Mouse (Mus musculus): ENCODE data around the gene Stkld1.

Gene Stkld1

DNA sequence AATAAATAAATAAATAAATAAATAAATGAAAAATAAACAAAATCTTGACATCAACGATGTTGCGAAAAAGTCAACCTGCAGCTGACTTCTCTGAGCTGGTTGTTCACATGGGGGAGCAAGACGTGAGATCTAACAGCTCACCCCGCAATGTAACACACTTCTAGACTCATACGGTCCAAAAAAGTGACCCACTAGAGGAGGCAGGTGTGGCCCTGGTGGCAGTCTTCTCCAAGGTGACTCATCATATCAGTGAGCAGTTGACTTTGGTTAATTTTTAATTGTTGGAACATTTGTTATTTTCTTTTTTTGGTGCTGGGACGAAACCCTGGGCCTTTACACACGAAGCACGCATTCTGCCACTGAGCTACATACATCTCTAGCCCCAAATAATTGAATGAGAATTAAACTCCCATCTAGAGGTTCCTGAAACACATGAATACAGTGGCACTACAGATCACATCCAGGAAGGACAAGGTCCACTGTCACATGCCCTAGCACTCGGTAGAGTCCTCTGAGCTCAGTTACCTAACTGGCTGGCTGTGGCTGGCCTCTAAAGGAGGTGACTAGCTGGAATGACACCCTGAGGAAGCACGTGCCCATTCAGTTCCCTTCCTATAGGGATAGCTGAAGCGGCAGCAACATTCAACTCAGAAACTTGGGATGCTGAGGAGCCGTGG, 23.1 kb downstream of the Stkld1 start:
- no peak for ATAC-seq (ENCODE audit: insufficient number of reproducible peaks, low FRiP score, low TSS enrichment)

DNA sequence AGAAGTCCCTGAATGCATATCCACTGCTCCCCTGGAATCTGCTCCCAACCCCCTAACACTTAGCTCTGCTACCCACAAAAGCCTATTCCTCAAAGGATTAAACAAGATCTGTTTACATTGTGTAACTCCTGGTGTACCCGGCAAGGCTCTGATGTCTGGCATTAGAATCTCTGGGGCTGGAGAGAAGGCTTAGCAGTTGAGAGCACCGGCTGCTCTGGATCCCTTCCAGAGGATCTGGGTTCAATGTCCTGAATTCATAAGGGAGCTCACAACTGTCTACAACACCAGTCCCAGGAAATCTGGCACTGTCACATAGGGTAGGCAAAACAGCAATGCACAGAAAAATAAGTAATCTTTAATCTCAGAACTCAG, 23.6 kb downstream of the Stkld1 start:
- no peak for ATAC-seq (ENCODE audit: insufficient number of reproducible peaks, low FRiP score, low TSS enrichment)

DNA sequence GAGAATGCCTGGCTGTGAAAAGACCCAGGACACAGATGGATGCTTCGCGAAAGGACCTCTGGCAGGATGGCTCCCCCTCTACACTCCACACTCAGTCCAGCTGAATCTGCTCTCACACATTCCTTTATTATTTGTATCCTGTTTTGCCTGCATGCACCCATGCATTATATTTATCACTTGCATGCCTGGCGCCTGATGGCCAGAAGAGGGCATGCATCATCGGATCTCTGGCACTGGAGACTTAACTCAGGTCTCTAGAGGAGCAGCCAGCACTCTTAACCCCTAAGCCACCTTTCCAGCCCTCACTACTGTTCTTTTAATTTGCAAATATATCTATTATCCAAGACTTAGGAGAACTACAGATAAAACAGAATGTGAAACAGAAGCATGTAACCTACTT, 26.9 kb downstream of the Stkld1 start:
- ATAC-seq (ENCODE audit: insufficient number of reproducible peaks, low FRiP score, low TSS enrichment), result no peak

DNA sequence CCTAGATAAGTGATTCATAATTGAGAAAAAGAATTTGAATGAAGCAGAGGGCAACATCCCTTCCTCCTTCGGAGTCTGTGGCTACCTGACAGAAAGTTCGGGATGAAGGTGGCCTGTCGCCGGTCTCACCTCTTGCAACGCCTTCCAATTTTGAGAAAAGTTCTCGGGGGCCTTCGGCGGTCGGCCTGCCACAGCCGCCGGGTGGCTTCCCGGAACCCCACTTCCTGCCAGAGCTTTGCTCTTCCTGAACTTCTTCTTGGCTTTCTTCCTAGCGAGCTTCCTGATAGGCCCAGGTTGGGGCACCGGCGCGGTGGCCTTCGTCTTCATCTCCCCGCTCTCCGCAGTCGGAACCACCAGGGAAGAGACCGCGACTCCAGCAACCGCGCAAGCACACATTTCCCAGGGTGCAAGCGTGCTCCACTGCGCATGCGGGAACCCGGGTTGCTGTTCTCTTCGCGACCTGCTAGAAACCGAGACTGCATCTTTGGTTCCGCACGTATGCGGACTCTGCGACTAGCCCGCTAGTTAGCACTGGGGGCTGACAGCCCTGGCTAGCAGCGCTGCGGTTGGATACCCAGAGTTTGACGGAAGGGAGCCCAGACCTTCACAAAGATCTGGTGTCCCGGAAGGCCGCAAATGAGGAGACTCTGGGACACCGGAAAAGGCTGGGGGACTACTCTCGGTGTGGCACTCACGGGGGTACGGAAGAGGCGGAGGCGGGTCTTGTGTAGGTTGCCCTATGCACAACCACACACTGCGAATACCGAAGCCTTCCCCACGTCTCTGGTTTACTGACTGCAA, 30.3 kb downstream of the Stkld1 start, which contains the start of gene Rexo4:
TSS of gene Rexo4 (minus strand) at position 464 of the 801 bp plus-strand sequence.
- peak; percentile 88 for ATAC-seq (ENCODE audit: insufficient number of reproducible peaks, low FRiP score, low TSS enrichment)

DNA sequence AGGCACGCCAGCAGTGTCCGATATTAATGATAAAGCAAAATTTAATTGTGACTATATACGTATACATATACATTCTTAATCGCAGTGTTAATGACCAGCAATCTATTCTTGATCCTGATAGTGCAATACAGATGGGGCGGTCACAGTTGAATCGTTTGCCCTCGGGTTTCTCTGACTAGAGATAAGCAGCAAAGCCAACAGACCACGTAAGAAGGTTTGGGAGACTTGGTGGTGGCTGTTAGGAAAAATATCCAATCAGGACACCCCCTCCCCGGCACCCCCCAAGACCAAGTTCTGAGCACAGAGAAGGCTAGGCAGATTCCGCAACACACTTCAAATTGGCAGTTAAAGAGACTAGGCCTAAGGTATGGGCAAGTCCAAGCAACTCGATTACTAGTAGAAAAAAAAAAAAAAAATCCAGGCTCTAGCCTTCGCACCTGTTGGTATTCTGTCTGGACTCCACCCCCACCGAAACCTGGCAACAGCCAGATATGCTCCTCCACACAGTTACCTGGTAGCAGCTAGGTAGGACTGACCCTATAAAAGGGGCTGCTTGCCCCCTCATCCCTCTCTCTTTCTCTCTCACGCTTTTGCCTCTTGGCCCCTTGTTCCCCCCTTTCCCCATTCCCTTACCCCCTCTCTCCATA, 31.0 kb downstream of the Stkld1 start:
- peak; percentile 18; the same call in 1 of the 2 replicates for ATAC-seq (ENCODE audit: insufficient number of reproducible peaks, low FRiP score, low TSS enrichment)

DNA sequence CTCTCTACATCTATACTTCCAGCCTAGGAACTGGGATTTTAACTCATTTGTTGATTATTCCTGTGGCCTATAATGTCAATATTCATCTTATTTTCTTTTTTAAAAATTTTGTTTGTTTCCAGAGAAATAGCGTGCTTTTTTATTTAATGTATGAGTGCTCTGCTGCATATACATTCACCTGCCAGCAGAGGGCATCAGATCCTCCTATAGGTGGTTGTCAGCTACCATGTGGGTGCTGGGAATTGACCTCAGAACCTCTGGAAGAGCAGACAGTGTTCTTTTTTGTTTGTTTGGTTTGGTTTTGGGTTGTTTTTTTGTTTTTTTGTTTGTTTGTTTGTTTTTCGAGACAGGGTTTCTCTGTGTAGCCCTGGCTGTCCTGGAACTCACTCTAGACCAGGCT, 33.4 kb downstream of the Stkld1 start:
- no peak for ATAC-seq (ENCODE audit: insufficient number of reproducible peaks, low FRiP score, low TSS enrichment)

DNA sequence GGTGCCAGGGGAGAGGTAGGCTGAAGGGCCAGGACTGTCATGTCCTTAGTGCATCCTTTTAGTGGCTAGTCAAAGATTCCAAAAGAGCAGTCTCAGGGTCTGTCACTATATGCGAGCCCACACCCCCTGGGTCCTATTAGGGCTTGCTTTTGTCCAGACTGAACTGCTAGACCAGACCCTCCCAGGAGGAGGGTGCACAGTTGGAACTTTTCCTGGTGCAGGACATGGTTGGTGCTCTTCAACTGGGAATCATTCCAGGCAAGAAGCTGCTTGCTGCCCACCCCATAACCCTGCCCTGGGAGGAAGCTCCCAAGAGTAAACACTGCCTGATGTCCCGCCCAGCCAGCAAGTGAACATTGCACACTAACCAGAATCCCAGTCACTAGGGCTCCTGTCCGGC, 39.3 kb downstream of the Stkld1 start, which contains the start of gene Adamts13:
TSS of gene Adamts13 (plus strand) at position 301 of the 400 bp plus-strand sequence.
- ATAC-seq (ENCODE audit: insufficient number of reproducible peaks, low FRiP score, low TSS enrichment), result no peak

DNA sequence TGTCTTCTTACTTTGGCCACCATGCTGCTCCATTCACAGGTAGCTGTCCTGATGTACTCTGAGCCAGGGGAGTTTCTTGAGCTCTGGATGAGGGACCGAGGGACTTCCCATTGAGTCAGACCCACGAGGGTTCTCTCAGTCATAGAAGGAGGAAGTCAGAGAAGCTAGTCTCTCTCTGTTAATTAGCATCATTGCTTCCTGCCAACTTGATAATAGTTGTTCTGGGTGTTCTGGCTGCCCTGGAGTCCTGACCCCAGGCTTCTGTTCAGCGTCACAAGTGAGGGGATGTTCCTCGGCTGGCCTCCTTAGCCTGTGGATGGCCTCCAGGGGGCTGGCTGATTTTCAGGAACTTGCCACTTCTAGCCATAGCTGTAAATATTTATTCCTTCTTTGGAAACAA, 40.1 kb downstream of the Stkld1 start:
- no peak for ATAC-seq (ENCODE audit: insufficient number of reproducible peaks, low FRiP score, low TSS enrichment)

DNA sequence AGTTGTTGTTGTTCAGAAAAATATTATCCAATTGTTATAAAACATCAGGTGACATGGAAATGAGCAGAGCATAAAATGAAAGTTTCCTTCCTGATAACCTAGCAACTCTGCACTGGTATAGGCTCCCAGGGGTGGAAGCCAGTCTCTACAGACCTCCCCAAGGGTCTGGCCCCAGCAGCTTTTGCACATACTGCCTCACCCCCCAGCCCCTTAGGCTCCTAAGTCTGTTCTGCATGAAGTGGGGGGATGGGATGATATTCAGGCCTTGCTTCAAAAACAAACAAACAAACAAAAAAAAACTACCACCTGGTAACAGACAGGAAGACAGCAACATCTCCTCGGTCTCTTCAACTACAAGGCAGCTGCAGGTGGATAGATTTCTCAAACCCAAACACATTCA, 46.5 kb downstream of the Stkld1 start:
- ATAC-seq (ENCODE audit: insufficient number of reproducible peaks, low FRiP score, low TSS enrichment), result no peak

DNA sequence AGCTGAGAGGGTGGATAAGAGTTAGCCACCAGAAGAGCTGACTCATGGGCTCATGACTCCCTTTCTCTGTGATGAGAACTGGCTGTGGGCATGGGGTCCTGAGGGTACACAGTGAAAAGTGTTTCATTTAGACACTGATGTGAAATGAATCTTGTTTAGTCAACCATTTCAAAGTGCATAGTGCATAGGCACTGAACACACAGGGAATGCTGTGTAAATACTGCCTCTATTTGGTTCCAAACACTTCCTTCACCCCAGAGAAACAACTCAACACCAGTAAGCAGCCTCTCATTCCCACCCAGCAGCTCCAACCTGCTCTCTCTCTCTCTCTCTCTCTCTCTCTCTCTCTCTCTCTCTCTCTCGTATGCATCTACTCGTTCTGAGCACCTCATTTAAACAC, 50.3 kb downstream of the Stkld1 start:
- no peak for ATAC-seq (ENCODE audit: insufficient number of reproducible peaks, low FRiP score, low TSS enrichment)

DNA sequence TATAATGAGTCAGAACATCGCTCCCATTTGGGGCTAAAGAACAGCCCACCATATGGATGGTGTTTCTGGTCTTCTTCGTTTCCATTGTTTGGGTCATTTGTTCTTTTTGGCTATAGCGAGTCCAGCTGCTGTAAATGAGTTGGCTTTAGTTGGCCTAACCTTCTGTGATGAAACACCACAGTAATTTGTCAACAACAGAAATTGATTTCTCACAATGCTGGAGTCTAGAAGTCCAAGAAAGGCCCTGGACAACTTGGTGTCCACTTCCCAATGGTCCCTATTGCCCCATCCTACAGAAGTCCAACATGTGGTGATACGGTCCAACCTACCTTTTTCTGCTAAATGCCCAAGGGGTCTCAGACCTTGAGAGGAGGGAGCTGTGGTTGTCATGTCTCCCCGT, 50.8 kb downstream of the Stkld1 start:
- no peak for ATAC-seq (ENCODE audit: insufficient number of reproducible peaks, low FRiP score, low TSS enrichment)

DNA sequence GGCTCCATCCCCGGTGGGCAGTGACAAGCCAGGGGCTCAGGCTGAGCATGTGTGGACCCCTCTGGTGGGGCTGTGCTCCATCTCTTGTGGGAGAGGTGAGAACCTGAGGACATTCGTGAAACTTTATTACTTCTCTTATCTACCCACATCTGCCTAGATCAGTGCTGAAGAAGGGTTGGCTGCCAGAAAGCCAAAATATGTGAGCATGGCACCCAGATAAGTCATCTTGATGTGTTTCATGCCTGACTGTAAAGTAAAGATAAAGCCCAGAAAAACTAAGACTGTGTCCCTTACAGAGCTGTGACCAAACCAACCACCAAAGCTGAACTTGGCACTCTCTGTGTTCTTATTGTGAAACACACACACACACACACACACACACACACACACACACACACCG, 60.1 kb downstream of the Stkld1 start:
- ATAC-seq (ENCODE audit: insufficient number of reproducible peaks, low FRiP score, low TSS enrichment), result no peak

DNA sequence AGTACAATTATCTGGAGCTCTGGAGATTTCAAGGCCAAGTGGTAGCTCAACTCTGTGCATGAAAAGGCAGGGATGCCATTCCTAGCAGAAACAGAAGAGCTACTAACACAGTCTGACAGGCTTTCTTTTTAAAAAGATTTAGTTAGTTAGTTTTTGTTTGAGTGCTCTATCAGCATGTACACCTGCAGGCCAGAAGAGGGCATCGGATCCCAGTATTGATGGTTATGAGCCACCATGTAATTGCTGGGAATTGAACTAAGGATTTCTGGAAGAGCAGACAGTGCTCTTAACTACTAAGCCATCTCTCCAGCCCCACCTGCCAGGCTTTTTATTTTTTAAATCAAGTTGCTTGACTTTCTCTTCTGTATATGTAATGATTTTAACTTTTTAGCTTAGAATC, 63.7 kb downstream of the Stkld1 start:
- ATAC-seq (ENCODE audit: insufficient number of reproducible peaks, low FRiP score, low TSS enrichment), result no peak

DNA sequence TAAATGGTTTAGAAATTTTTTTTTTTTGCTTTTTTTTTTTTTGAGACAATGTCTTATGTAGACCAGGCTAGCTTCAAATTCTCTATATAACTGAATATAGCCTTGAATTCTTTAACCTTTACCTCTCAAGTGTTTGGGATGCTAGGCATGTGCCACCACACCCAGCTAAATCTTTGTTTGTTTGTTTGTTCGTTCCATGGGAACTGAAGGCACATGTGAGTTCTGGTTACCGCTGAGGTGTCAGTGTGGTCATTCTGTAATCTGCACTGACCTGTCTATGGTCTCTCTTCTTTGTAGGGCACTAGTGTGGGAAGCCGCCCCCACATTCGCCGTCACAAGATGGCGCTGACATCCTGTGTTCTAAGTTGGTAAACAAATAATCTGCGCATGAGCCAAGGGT, 64.1 kb downstream of the Stkld1 start:
- no peak for ATAC-seq (ENCODE audit: insufficient number of reproducible peaks, low FRiP score, low TSS enrichment)
